Mouse (Mus musculus): Measurements from ENCODE around the gene Atp5l.

The Atp5l gene

GRCm38 (mm10) chr9:44892664-44893063 lies 27.9 kb downstream of the Atp5l start:
- DNase-seq (ENCODE audit: low spot score), result no peak

DNA sequence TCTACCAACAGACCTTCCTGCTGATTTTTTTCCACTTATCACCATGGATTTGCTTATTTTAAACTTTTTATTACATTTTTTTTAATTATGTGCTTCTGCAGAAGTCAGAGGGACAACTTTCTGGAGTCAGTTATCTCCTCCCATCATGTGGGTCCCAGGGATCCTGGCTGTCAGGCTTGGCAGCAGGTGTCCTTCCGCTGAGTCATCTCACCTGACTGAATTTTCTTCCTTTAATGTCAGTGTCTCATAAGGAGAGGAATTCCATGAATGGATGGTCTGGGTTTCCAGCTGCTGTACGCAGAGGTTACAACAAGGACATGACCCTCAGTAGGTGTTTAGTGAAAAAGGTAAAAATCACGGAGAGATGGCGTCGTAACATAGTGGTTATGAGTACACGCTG lies 29.3 kb downstream of the Atp5l start:
- no peak for DNase-seq (ENCODE audit: low spot score)

DNA sequence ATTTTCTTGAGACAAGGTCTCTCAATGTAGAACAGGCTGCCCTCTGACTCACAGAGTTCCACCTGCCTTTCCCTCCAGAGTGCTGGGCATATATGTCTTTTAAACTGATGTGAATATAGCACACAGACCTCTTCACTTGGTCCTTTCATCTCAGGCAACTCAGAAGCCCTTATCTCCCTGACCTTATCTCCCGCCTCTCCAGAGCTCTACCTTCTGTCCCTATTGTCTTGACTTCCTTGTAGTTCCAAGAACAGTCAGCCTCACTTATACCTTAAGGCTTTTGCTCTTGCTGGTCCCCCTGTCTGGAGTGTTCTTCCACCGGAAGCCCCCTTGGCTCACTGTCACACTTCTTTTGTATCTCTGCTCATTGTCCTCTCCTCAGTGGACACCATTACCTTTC lies 30.4 kb downstream of the Atp5l start:
- no peak for DNase-seq (ENCODE audit: low spot score)

DNA sequence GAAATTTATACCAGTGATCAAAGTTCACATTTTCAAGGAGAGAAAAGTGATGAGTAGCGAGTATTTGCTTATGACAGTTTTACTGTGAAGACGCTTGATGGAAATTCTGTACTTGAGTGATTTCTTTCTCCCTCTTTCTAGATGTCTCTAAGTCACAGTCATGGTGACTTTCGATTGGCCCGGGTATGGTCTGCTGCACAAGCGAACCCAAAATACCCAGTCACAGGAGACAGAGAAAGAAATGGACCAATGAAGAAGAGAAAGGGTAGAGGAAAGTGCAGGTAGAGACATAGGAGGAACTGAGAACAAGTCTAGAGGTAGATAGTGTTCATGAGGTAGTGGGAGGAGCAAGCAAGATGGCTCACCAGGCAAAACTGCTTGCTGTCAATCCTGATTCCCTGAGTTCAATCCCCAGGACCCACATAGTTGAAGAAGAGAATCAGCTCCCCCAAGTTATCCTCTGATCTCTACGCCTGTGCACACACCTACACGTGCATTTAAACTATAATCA lies 32.4 kb downstream of the Atp5l start:
- DNase-seq (ENCODE audit: low spot score), result no peak

GRCm38 (mm10) chr9:44882981-44883569 lies 37.5 kb downstream of the Atp5l start:
- DNase-seq (ENCODE audit: low spot score), result no peak

DNA sequence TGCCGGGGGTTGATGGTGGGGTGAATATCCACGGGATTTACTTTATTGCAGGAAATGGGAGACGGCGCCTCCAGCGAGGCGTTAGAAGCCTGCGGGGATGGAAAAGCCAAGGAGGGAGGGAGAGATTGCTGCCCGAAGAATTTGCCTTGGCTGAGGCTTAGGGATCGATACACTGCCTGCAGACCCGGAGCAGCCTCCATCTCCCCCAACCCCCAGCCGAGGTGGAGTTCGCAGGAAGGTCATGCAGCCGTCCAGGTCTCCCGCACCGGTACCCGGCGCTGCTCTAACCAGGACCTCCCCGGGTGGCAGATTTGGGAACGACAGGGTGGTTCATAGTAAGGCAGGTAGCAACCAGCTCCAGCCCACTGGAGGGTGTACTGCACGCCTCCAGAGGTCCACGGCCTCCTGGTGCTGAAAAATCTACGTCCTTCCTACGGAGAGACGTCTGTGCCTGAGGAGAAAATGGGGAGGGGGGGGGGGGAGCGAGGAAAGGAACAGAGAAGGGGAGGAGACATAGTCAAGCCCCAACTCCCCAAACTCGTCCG lies 38.0 kb downstream of the Atp5l start:
- peak; percentile 44 for DNase-seq (ENCODE audit: low spot score)

DNA sequence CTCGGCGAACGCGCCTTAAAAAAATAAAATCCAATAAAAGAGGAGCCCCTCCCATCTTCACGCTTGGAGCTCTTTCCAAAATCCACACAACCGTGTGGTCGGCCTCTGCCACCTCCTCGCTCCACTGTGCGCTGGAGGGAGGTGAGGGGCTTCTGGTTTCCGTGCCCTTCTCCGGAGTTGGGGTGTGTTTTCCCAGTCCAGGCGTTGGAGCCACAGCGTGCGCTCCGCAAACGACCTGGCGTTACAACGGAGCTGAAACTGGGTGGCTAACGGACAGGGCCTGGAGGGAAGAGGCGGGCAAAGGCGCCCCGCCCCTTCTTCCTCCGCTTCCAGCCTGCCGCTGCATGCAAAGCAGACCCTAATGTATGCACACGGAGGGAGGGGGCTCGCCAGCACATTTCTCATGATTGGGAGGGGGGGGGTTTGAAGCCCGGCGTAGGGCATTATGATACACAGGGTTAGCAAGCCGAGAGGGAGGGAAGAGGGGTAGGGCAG lies 38.6 kb downstream of the Atp5l start:
- DNase-seq (ENCODE audit: low spot score), result peak; percentile 71

- peak; percentile 98 for DNase-seq (ENCODE audit: low spot score)
These were observed 39.2 kb downstream of the Atp5l start, which contains the start of gene Kmt2a for GRCm38 (mm10) chr9:44881221-44881871. Gene Kmt2a, minus strand, starts transcription at chr9:44881296.

GRCm38 (mm10) chr9:44880309-44881081 lies 40.0 kb downstream of the Atp5l start:
- peak; percentile 8 for DNase-seq (ENCODE audit: low spot score)

DNA sequence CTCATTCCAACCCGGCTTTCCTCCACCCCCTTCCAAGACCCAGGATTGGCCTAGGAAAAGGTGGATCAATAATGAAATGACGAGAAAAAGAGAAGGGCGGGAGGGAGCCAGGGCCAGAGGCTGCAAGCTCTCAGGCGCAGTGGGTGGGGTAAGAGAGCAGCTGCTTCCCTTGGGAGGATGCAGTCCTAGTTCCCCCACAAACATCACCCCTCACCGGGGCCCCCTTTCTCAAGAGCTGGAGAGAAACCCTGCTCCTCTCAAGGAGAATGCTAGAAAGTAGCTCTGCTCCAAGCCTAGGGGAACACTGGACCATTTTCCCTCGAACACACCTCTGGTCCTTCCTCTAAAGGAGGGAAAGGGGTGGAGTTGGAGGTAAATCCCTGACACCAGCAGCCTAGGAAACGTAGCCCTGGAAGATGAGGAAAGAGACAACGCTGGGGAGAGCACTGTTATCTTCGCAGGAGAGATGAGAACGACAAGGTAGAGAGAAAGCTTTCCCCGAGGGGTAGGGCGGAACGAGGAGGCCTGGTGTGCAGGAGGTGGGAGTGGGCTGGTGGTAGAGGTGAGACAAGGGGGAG lies 40.8 kb downstream of the Atp5l start:
- peak; percentile 6 for DNase-seq (ENCODE audit: low spot score)

- DNase-seq (ENCODE audit: low spot score), result no peak
These were observed 41.6 kb downstream of the Atp5l start for GRCm38 (mm10) chr9:44878776-44879500.

GRCm38 (mm10) chr9:44877686-44878085 lies 42.9 kb downstream of the Atp5l start:
- DNase-seq (ENCODE audit: low spot score), result no peak

GRCm38 (mm10) chr9:44875476-44875875 lies 45.1 kb downstream of the Atp5l start:
- DNase-seq (ENCODE audit: low spot score), result no peak

GRCm38 (mm10) chr9:44874198-44874597 lies 46.3 kb downstream of the Atp5l start:
- no peak for DNase-seq (ENCODE audit: low spot score)

DNA sequence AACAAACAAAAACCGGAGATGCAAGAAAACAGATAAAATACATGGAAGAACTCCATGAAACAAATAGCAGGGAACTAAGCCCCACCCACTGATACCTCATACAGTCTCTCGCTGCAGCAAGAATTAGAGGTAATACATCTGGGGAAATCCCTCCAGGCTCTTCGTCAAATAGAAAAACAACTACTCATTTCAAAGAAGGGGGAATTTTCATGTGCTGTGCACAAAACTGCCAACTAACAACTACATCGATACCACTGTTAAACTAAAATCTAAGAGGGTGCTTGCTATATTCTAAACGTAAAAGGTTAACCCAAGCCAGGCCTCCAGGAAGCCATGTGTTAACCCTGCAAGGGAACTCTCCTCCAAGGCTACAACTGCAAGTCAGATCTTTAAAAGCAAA lies 46.9 kb downstream of the Atp5l start:
- DNase-seq (ENCODE audit: low spot score), result no peak

GRCm38 (mm10) chr9:44868336-44869094 lies 52.0 kb downstream of the Atp5l start:
- DNase-seq (ENCODE audit: low spot score), result no peak

DNA sequence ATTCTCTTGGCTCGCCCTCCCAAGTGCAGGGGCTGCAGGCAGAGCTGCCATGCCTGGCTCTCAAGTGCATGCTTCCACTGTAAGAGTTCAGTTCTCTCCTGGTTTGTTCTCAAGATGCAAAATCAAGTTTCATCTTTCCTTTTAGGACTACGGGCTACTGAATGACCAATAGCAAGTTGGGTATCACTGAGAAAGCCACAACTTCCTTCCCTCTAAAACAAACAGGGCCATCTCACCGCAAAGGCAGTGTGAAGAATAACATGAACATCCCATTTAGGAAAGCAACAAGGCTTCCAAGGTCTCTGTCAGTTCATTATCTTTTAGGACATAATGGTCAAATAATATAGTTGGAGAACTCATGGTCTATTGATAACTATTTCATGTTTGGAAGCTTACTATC lies 52.9 kb downstream of the Atp5l start:
- no peak for DNase-seq (ENCODE audit: low spot score)

GRCm38 (mm10) chr9:44866501-44867240 lies 53.9 kb downstream of the Atp5l start:
- DNase-seq (ENCODE audit: low spot score), result no peak
